ENCODE assay signal across 8 mouse cellular contexts in genomic region chr10:87597075-87597677, GRCm38 (mm10).
DNase-seq lines count a peak whose midpoint lies in the region; ATAC-seq lines count a peak whose summit lies in the region.

No protein-coding gene starts in this region.

- H3K27ac ChIP-seq in forebrain, embryonic 13.5 days = no peak overlapping the region
- H3K27ac ChIP-seq in forebrain, embryonic 11.5 days (ENCODE audit: low read depth, low read length) = no peak overlapping the region
- H3K27ac ChIP-seq in neural tube, embryonic 13.5 days (replicated peaks) = no peak overlapping the region

- H3K27me3 ChIP-seq in forebrain, embryonic 13.5 days = no peaks in the 10 kb centered on the region
- no peaks in the 10 kb centered on the region for H3K27me3 ChIP-seq in forebrain, embryonic 11.5 days (ENCODE audit: control insufficient read depth, insufficient read depth, low read length)
- H3K27me3 ChIP-seq in neural tube, embryonic 13.5 days = no peaks in the 10 kb centered on the region

- H3K4me2 ChIP-seq in forebrain, embryonic 13.5 days = no peak overlapping the region; the same call in 1 of the 2 replicates
- H3K4me2 ChIP-seq in forebrain, embryonic 11.5 days (ENCODE audit: low read depth, low read length, severe bottlenecking) = no peak overlapping the region
- H3K4me2 ChIP-seq in neural tube, embryonic 13.5 days = peak overlapping the region; percentile 33

- no peak overlapping the region for H3K9ac ChIP-seq in forebrain, embryonic 13.5 days
- no peak overlapping the region for H3K9ac ChIP-seq in forebrain, embryonic 11.5 days (ENCODE audit: low read length)
- H3K9ac ChIP-seq in neural tube, embryonic 13.5 days = no peak overlapping the region

- no peaks in the 10 kb centered on the region for H3K4me1 ChIP-seq in forebrain, embryonic 13.5 days
- no peaks in the 10 kb centered on the region for H3K4me1 ChIP-seq in forebrain, embryonic 11.5 days (replicated peaks; ENCODE audit: control insufficient read depth, insufficient read depth, low read length)
- H3K4me1 ChIP-seq in neural tube, embryonic 13.5 days (replicated peaks) = peaks cover 6% of the 10 kb centered on the region

- no peaks in the 10 kb centered on the region for H3K36me3 ChIP-seq in forebrain, embryonic 13.5 days (ENCODE audit: poor library complexity, severe bottlenecking)
- H3K36me3 ChIP-seq in forebrain, embryonic 11.5 days (ENCODE audit: control insufficient read depth, insufficient read depth, low read length) = no peaks in the 10 kb centered on the region
- H3K36me3 ChIP-seq in neural tube, embryonic 13.5 days = no peaks in the 10 kb centered on the region

- 60% methylated on average over 9 of the region's 9 CpGs for WGBS in forebrain, embryonic 13.5 days
- 70% methylated on average over 9 of the region's 9 CpGs for WGBS in forebrain, embryonic 11.5 days
- 44% methylated on average over 9 of the region's 9 CpGs for WGBS in neural tube, embryonic 13.5 days

- ATAC-seq in forebrain, embryonic 13.5 days = peak; percentile 63
- ATAC-seq in forebrain, embryonic 11.5 days (replicated peaks; ENCODE audit: low FRiP score) = no peak
- ATAC-seq in neural tube, embryonic 13.5 days (ENCODE audit: low read depth) = peak; percentile 75

- H3K9me3 ChIP-seq in forebrain, embryonic 13.5 days (replicated peaks) = no peaks in the 10 kb centered on the region
- no peaks in the 10 kb centered on the region for H3K9me3 ChIP-seq in forebrain, embryonic 11.5 days (ENCODE audit: control insufficient read depth, low read length)
- H3K9me3 ChIP-seq in neural tube, embryonic 13.5 days = no peaks in the 10 kb centered on the region

- no peak for DNase-seq in forebrain, embryonic 11.5 days (ENCODE audit: low spot score)
- peak; percentile 6 for DNase-seq in brain, embryonic 18.5 days (ENCODE audit: low read depth, low spot score)
- peak; percentile 5 to 13 for DNase-seq in layer of hippocampus, postnatal 10 days (ENCODE audit: low spot score in 2 of 2)
- no peak for DNase-seq in cerebellum, postnatal 36 days
- no peak for DNase-seq in kidney, postnatal 10 days
- no peak for DNase-seq in adrenal gland, adult 8-10 months

- H3K4me3 ChIP-seq in forebrain, embryonic 13.5 days = no peak overlapping the region
- no peak overlapping the region for H3K4me3 ChIP-seq in forebrain, embryonic 11.5 days (ENCODE audit: low read depth, low read length)
- no peak overlapping the region for H3K4me3 ChIP-seq in neural tube, embryonic 13.5 days

Comparison
In these comparisons a context has a peak if more than half of its experiments do, and no peak if none do; other contexts are left out.
1. DNase-seq: peak in brain, embryonic 18.5 days (single experiment) and layer of hippocampus, postnatal 10 days (2 of 2); none in forebrain, embryonic 11.5 days (single experiment), cerebellum, postnatal 36 days (0 of 2), kidney, postnatal 10 days (single experiment) and adrenal gland, adult 8-10 months (single experiment).